8 mouse cellular contexts compared by ENCODE assay signal in the genomic region with DNA sequence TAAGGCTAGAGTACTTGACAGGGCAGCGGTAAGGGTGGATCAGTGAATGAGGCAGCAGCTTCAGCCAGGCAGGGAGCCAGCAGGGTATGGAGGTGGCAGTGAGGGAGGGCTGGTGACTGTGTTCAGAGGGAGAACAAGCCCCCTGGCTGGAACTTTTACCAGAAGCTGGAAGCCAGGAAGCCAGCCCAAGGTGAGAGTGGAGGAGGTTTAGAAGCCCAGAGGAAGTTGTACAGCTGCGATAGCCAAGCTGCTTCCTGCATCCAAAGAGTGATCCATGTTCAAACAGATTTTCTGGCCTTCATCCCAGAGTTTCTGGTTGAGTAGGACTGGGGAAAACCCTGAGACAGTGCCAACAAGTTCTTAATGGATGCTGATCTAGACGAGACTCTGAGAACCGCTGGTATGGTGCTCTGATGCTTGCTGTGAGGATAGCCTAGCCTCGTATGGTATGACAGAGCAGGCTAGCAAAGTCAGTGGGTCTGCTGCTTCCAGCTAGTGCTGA.
DNase-seq lines count a peak whose midpoint lies in the region; ATAC-seq lines count a peak whose summit lies in the region.

No protein-coding gene starts in this region.

- ATAC-seq in frontal cortex, adult (ENCODE audit: low TSS enrichment) = peak; percentile 86
- peak; percentile 81 for ATAC-seq in kidney, embryonic 16.5 days (ENCODE audit: low FRiP score, low TSS enrichment)
- no peak for ATAC-seq in CD4-positive, CD25-positive, alpha-beta regulatory T cell, adult 4 months

- H3K4me1 ChIP-seq in heart, embryonic 10.5 days = peaks cover 20% of the 10 kb centered on the region
- peaks cover 12% of the 10 kb centered on the region for H3K4me1 ChIP-seq in kidney, embryonic 16.5 days (ENCODE audit: insufficient read depth, low read length)

- H3K27me3 ChIP-seq in heart, embryonic 10.5 days (ENCODE audit: insufficient read depth, poor library complexity, severe bottlenecking) = no peaks in the 10 kb centered on the region
- H3K27me3 ChIP-seq in kidney, embryonic 16.5 days (ENCODE audit: insufficient read depth, low read length) = no peaks in the 10 kb centered on the region

- DNase-seq in frontal cortex, postnatal 14 days (ENCODE audit: low spot score in 2 of 2) = no peak
- peak; percentile 33 for DNase-seq in adrenal gland, postnatal 10 days
- no peak for DNase-seq in heart, embryonic 10.5 days (ENCODE audit: low spot score)
- peak; percentile 39 for DNase-seq in lung, postnatal 14 days
- no peak for DNase-seq in urinary bladder, adult 2 months (ENCODE audit: low spot score)

- no peaks in the 10 kb centered on the region for H3K9me3 ChIP-seq in heart, embryonic 10.5 days
- no peaks in the 10 kb centered on the region for H3K9me3 ChIP-seq in kidney, embryonic 16.5 days (ENCODE audit: low read length)

- 75% methylated on average over 5 of the region's 5 CpGs for WGBS in heart, embryonic 10.5 days
- 42% methylated on average over 5 of the region's 5 CpGs for WGBS in kidney, embryonic 16.5 days

- H3K36me3 ChIP-seq in heart, embryonic 10.5 days = no peaks in the 10 kb centered on the region
- H3K36me3 ChIP-seq in kidney, embryonic 16.5 days (ENCODE audit: insufficient read depth, low read length) = peaks cover 5% of the 10 kb centered on the region; the same call in 1 of the 2 replicates

- no peak overlapping the region for H3K4me2 ChIP-seq in kidney, embryonic 16.5 days (replicated peaks; ENCODE audit: low read depth, low read length)

- H3K4me3 ChIP-seq in heart, embryonic 10.5 days = no peak overlapping the region
- no peak overlapping the region for H3K4me3 ChIP-seq in kidney, embryonic 16.5 days (ENCODE audit: low read length)

- H3K9ac ChIP-seq in kidney, embryonic 16.5 days (replicated peaks; ENCODE audit: low read length) = no peak overlapping the region

- 0 out of 2 replicates have a peak overlapping the region, but pooled peaks have one; percentile 29 for H3K27ac ChIP-seq in heart, embryonic 10.5 days
- H3K27ac ChIP-seq in kidney, embryonic 16.5 days (ENCODE audit: low read length) = peak overlapping the region; percentile 82

Comparison
In these comparisons a context has a peak if more than half of its experiments do, and no peak if none do; other contexts are left out.
1. DNase-seq: peak in adrenal gland, postnatal 10 days (single experiment) and lung, postnatal 14 days (single experiment); none in frontal cortex, postnatal 14 days (0 of 2), heart, embryonic 10.5 days (single experiment) and urinary bladder, adult 2 months (single experiment).